Mouse (Mus musculus) stomach, postnatal 0 days (tissue): Measurements from ENCODE around the gene Zbtb16.

Source experiments
- CTCF ChIP-seq: IDR thresholded peaks from 2 replicates; pipeline ENCODE4 v1.5.1; 2016; ENCODE audit warnings: antibody characterized with exemption, low read depth, mild to moderate bottlenecking, moderate library complexity
- EP300 ChIP-seq: optimal IDR thresholded peaks from 2 replicates; pipeline ENCODE3; 2016; ENCODE audit warnings: antibody characterized with exemption

DNA sequence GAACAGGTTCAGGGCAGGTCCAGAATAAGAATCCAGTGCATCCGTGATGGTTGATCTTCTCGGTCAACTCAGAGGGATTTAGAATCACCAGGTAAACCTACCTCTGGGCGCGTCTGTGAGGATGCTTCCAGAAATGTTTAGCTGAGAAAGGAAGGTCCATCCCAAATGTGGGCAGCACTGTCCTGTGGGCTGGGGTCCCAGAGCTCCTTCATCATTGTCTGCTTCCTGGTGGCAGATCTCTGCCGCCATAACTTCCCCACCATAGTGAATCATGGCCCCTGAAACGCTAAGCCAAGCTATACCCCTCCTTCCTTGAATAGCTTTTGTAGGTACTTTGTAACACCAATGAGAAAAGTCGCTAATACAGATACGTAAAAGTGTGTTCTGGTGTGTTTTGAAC, 194.4 kb downstream of the Zbtb16 start:
- no peak for TF ChIP-seq CTCF
- TF ChIP-seq EP300: no peak
